Mouse (Mus musculus) cerebellum, adult 9-11 months (tissue): Measurements from ENCODE around the gene Sptb.

ENCODE experiments used
- DNase-seq: peaks from one replicate; pipeline ENCODE4 v3.0.0; 2022

Sptb gene

GRCm38 (mm10) chr12:76672008-76672407 lies 38.3 kb downstream of the Sptb start:
- peak; percentile 70 for DNase-seq

GRCm38 (mm10) chr12:76670533-76671086 lies 39.7 kb downstream of the Sptb start:
- peak; percentile 75 for DNase-seq

- no peak for DNase-seq
These were observed 40.3 kb downstream of the Sptb start for GRCm38 (mm10) chr12:76669956-76670530.

- DNase-seq: no peak
These were observed 41.5 kb downstream of the Sptb start for GRCm38 (mm10) chr12:76668654-76669419.

- DNase-seq: no peak
These were observed 58.5 kb downstream of the Sptb start for GRCm38 (mm10) chr12:76651788-76652345.

GRCm38 (mm10) chr12:76649708-76650687 lies 60.3 kb downstream of the Sptb start:
- peak; percentile 88 for DNase-seq

- DNase-seq: no peak
These were observed 64.9 kb downstream of the Sptb start for GRCm38 (mm10) chr12:76645222-76646110.

GRCm38 (mm10) chr12:76643679-76644078 lies 66.7 kb downstream of the Sptb start:
- DNase-seq: no peak

GRCm38 (mm10) chr12:76642616-76643015 lies 67.7 kb downstream of the Sptb start:
- DNase-seq: no peak

GRCm38 (mm10) chr12:76640620-76641019 lies 69.7 kb downstream of the Sptb start:
- DNase-seq: no peak

- peak; percentile 76 for DNase-seq
These were observed 75.3 kb downstream of the Sptb start for GRCm38 (mm10) chr12:76634899-76635693.

- DNase-seq: no peak
These were observed 87.0 kb downstream of the Sptb start for GRCm38 (mm10) chr12:76623374-76623773.

- no peak for DNase-seq
These were observed 90.5 kb downstream of the Sptb start for GRCm38 (mm10) chr12:76619847-76620246.

GRCm38 (mm10) chr12:76618175-76618574 lies 92.2 kb downstream of the Sptb start:
- no peak for DNase-seq

GRCm38 (mm10) chr12:76615580-76615937 lies 94.8 kb downstream of the Sptb start:
- no peak for DNase-seq

- DNase-seq: no peak
These were observed 95.3 kb downstream of the Sptb start for GRCm38 (mm10) chr12:76614868-76615579.

GRCm38 (mm10) chr12:76612621-76613020 lies 97.7 kb downstream of the Sptb start:
- DNase-seq: no peak

- no peak for DNase-seq
These were observed 101.3 kb downstream of the Sptb start for GRCm38 (mm10) chr12:76608997-76609565.

GRCm38 (mm10) chr12:76608241-76608640 lies 102.1 kb downstream of the Sptb start:
- peak; percentile 59 for DNase-seq

GRCm38 (mm10) chr12:76605837-76606236 lies 104.5 kb downstream of the Sptb start:
- DNase-seq: no peak
